Comparison of ENCODE assay signal across 10 mouse cellular contexts in the genomic region with DNA sequence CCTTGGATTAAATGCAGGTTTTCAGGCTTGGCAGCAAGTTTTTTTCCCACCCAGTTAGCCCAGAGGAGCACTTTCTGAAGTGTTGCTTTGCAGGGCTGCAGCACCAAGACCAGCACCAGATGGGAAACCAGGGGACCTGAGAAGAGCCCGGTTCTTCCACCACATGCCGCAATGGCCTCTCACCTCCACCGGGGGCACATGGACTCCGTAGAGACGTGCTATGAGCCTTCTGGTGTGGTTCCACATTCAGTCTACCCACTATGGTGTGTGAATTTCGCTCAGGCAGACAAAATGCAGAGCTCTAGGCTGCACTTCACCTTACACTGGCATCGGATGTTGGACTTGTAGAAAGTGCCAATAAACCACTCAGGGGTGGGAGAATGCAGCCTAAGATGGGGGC. TPM values are rescaled to one million over a fixed set of nuclear protein-coding genes. Genes with fewer than 3 reads are reported as not detected.
DNase-seq lines count a peak whose midpoint lies in the region; TF ChIP-seq lines count a peak whose summit lies in the region.
"Had no signal": no experiment of that assay in that cellular context is flagged by ENCODE, and none has a peak within 500 bp of the region (broad histone marks: within the 10 kb centered on the region; RNA-seq: fewer than 3 reads in every experiment).

No protein-coding gene starts in this region.

- no peak overlapping the region for H3K27ac ChIP-seq in layer of hippocampus, adult 2 months

- TF ChIP-seq CTCF in layer of hippocampus, adult 2 months (conservative IDR thresholded peaks at IDR 0.05), result peak; percentile 58

- DNase-seq in cerebellum, postnatal 10 days, result peak; percentile 50 to 51
- no peak for DNase-seq in cerebellum, adult 11-12 months
- DNase-seq in layer of hippocampus, adult 2 months (ENCODE audit: low spot score in 2 of 2), result no peak
- DNase-seq in layer of hippocampus, adult 9-11 months, result no peak
- peak; percentile 48 for DNase-seq in 3T3-L1 (ENCODE audit: low read depth, low spot score)
- DNase-seq in embryo, embryonic 11 days, result peak; percentile 72
- no peak for DNase-seq in urinary bladder, adult 18-20 months (ENCODE audit: low spot score in 2 of 2)
- no peak for DNase-seq in lung, postnatal 25 days (ENCODE audit: low spot score)
- DNase-seq: adrenal gland, adult 8-10 months; heart, adult 18-20 months had no signal

- H3K4me3 ChIP-seq in layer of hippocampus, adult 2 months, result no peak overlapping the region

RNA-seq across cellular contexts. Expression of a gene that starts 30.6 kb away (rescaled TPM):
- total RNA-seq in layer of hippocampus, adult 2 months (2021), result 100 to 1,000 TPM; 106 to 122 TPM

RNA-seq across cellular contexts. Expression of a gene that starts 40.9 kb away (rescaled TPM):
- 1 to 10 TPM; 1.2 to 1.8 TPM for total RNA-seq in layer of hippocampus, adult 2 months (2021)

RNA-seq across cellular contexts. Expression of a gene that starts 41.1 kb away (rescaled TPM):
- 10 to 100 TPM; 54.5 to 56.9 TPM for total RNA-seq in layer of hippocampus, adult 2 months (2021)

RNA-seq across cellular contexts. Expression of a gene that starts 49.5 kb away (rescaled TPM):
- not detected for total RNA-seq in layer of hippocampus, adult 2 months (2021)
- total RNA-seq: heart, adult 18-20 months had no signal

Comparison
In these comparisons a context has a peak if more than half of its experiments do, and no peak if none do; other contexts are left out.
1. DNase-seq: peak in cerebellum, postnatal 10 days (2 of 2), 3T3-L1 (single experiment) and embryo, embryonic 11 days (single experiment); none in cerebellum, adult 11-12 months (single experiment), layer of hippocampus, adult 2 months (0 of 2), layer of hippocampus, adult 9-11 months (single experiment), urinary bladder, adult 18-20 months (0 of 2) and lung, postnatal 25 days (single experiment).